Mouse (Mus musculus): ENCODE data around the gene Spx.
A peak's percentile ranks its signal among the peaks of the same experiment; 100 is the strongest.

The Spx gene

GRCm38 (mm10) chr6:142429072-142429471 is 15.8 kb downstream of the Spx start:
- no peak for DNase-seq (ENCODE audit: low read depth, low spot score)

DNA sequence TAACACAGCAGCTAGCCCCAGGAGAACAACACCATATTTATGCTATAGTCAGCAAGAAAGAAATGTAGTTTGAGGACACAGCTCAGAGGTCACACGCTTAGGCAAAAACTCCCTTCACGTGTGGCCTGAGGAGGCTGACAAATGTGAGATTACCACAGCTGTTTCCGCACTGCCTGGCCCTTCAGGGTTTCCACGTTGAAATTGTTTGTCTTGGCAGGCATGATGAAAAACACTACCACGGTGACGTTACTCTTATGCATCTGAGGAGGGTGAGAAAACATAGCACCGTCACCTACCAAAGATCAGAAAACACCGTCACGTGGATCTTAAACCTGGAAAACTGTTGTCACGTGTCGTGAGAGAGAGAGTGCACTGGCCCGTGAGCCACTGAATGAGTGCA is 38.1 kb downstream of the Spx start:
- no peak for DNase-seq (ENCODE audit: low read depth, low spot score)

- DNase-seq (ENCODE audit: low read depth, low spot score): peak; percentile 57
Measured at GRCm38 (mm10) chr6:142453311-142453710, 40.1 kb downstream of the Spx start.

DNA sequence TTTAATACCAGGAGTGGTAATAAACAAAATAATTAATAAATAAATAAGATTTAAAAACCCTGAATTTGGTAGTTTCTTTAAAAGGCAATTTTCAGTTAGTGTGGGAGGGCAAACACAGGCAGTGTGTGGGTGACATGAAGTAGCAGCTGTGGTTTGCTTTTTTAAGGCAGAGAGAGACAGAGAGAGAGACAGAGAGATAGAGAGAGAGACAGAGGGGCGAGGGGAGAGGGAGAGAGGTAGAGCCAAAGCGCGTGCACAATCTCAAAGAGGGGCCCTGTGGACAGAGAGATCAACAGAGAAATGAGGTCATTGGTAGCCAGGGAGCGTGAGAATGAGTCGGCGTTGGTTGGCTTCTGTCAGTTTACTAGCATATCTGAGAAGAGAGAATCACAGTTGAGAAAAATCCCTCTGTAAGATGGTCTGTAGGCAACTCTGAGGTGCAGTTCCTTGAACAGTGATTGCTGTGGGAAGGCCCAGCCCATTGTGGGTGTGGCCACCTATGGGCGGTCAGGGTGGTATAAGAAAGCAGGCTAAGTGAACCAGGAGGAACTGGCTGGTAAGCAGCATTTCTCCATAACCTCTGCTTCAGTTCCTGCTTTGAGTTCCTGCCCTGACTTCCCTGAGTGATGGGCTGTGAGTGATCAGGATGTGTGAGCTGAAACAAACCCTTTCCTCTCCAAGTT is 42.2 kb downstream of the Spx start:
- peak; percentile 30 for DNase-seq (ENCODE audit: low read depth, low spot score)

DNA sequence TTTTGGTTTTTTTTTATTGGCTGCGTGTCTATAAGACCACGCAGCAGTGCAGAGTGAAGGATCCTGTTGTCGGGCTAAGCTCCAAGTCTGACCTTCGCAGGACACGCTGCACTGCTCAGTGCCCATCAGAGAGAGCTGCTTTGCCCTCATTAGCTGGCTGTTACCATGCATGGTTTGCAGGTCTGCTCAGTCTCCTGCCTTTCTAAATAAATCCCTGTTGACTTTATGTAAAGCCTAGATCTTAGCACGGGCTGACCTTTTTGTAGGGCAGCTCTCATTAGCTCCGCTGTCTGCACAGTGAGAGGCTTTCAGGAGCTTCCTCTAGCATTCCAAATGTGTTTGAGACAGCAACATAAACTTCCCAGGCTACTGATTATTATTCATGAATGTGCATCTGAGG is 44.8 kb downstream of the Spx start:
- no peak for DNase-seq (ENCODE audit: low read depth, low spot score)

DNA sequence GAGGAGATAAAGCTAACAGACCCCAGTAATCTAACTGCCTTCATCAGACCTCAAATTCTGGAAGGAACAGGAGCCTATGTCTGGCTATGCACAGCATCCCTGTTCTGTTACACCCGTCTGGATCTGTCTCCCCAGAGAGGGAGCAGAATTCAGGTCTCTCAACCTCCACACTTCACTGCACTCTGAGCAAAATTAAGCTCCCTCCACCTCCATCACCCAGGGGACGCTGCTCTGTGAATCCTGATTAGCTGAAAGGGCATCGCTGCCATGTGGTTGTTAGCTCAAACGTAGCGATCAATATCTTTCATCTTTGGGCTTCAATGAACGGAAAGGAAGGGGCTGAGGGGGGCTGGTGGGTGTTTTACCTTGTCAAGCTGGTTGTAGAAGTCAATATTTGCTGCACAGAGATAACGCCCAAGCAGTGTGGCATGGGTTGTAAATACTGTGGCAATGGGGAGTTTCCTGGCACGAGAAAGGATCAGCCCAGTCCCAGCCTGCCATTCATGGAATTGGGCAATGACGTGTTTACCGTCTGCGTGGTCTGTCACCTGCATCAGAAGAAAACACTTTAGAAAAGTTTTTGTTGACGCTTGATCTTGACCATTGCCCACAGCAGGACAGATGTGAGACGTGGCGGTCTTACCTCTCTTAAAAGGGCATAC is 45.9 kb downstream of the Spx start:
- DNase-seq (ENCODE audit: low read depth, low spot score): no peak

- DNase-seq (ENCODE audit: low read depth, low spot score): no peak
Measured at GRCm38 (mm10) chr6:142462194-142462593, 49.0 kb downstream of the Spx start.
